Mouse (Mus musculus): ENCODE results near the gene Kmt2b. TPM values are rescaled to one million over a fixed set of nuclear protein-coding genes. Genes with fewer than 3 reads are reported as not detected.

Gene Kmt2b
- polyA plus RNA-seq, 1 experiment from 2014 or later = 15.6 TPM

DNA sequence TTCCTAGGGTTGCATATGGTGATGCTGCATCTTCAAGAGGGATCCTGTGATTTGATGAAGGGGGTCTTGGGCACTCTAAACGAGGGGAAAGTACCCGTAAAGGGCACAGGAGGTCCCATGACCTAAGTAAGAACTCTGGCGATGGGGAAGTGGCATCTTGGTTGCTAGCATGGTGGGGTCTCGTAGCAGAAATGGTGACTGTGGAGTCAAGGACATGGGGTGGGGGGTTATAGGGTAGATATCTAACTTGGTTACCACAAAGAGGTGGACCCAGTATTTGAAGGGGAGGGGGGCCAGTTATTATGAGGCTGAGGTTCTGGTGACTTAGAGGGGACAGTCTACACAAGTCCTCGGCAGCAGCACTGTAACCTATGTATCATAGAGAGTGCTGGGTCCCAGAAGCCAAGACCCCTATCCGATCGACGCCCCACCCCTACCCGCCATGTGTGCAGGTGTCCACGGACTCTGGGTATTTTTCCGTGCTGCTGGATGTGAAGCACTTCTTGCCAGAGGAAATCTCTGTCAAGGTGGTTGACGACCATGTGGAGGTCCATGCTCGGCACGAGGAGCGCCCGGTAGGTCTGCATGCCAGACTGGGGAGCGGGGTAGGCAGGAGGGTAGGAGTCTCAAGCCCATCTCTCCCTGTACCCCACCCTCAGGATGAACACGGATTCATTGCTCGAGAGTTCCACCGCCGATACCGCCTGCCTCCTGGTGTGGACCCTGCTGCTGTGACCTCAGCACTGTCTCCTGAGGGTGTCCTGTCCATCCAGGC, 34.5 kb downstream of the Kmt2b start:
- 0 out of 2 replicates have a peak, but pooled peaks cover 15% of the 10 kb centered on the region for H3K36me3 ChIP-seq (ENCODE audit: control insufficient read depth, insufficient read depth)
- WGBS = 85% methylated on average over 22 of the region's 22 CpGs

DNA sequence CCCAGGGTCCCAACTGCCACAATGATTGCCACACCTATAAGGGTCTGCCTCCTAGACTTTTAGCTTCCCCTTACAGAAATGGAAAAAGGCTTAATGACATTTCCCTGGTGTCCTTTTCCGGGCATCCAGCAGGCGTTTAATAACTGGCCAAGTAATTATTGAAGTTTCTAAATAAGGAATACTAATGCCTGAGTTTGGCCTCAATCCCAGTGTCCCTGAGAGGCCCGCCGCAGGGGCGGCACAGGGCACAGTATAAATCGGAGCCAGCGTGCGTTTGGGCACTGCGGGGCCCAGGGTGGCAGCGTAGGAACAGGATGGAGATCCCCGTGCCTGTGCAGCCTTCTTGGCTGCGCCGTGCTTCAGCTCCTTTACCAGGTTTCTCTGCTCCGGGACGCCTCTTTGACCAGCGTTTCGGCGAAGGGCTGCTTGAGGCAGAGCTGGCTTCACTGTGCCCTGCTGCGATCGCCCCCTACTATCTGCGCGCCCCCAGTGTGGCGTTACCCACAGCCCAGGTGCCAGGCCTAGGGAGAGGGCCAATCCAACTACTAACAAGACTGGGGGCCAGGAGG, 35.4 kb downstream of the Kmt2b start:
- H3K27me3 ChIP-seq (replicated peaks; ENCODE audit: control insufficient read depth, insufficient read depth, low read length) = no peaks in the 10 kb centered on the region
- peaks cover 19% of the 10 kb centered on the region; the same call in 1 of the 2 replicates for H3K36me3 ChIP-seq (ENCODE audit: control insufficient read depth, insufficient read depth)
- H3K27ac ChIP-seq (ENCODE audit: low read length) = peak overlapping the region; percentile 99
- H3K4me3 ChIP-seq (replicated peaks; ENCODE audit: low read length) = peak overlapping the region; percentile 75
- peak overlapping the region; percentile 96 for H3K4me2 ChIP-seq (ENCODE audit: low read length)
- WGBS = 1% methylated on average over 23 of the region's 23 CpGs
- peak overlapping the region; percentile 59 for H3K9ac ChIP-seq (replicated peaks; ENCODE audit: low read depth, low read length)
- peaks cover 20% of the 10 kb centered on the region for H3K4me1 ChIP-seq (replicated peaks; ENCODE audit: control insufficient read depth, insufficient read depth, low read length)
- H3K9me3 ChIP-seq (ENCODE audit: control insufficient read depth, low read length) = no peaks in the 10 kb centered on the region
- ATAC-seq = no peak

More for the DNA sequence above, 34.5 kb downstream of the Kmt2b start:
- H3K9ac ChIP-seq (replicated peaks; ENCODE audit: low read depth, low read length) = no peak overlapping the region
- H3K27ac ChIP-seq (ENCODE audit: low read length) = no peak overlapping the region
- no peaks in the 10 kb centered on the region for H3K27me3 ChIP-seq (replicated peaks; ENCODE audit: control insufficient read depth, insufficient read depth, low read length)
- peak overlapping the region; percentile 96; the same call in 1 of the 2 replicates for H3K4me2 ChIP-seq (ENCODE audit: low read length)
- H3K9me3 ChIP-seq (ENCODE audit: control insufficient read depth, low read length) = no peaks in the 10 kb centered on the region
- peaks cover 29% of the 10 kb centered on the region for H3K4me1 ChIP-seq (replicated peaks; ENCODE audit: control insufficient read depth, insufficient read depth, low read length)
- ATAC-seq = no peak
- H3K4me3 ChIP-seq (replicated peaks; ENCODE audit: low read length) = no peak overlapping the region

DNA sequence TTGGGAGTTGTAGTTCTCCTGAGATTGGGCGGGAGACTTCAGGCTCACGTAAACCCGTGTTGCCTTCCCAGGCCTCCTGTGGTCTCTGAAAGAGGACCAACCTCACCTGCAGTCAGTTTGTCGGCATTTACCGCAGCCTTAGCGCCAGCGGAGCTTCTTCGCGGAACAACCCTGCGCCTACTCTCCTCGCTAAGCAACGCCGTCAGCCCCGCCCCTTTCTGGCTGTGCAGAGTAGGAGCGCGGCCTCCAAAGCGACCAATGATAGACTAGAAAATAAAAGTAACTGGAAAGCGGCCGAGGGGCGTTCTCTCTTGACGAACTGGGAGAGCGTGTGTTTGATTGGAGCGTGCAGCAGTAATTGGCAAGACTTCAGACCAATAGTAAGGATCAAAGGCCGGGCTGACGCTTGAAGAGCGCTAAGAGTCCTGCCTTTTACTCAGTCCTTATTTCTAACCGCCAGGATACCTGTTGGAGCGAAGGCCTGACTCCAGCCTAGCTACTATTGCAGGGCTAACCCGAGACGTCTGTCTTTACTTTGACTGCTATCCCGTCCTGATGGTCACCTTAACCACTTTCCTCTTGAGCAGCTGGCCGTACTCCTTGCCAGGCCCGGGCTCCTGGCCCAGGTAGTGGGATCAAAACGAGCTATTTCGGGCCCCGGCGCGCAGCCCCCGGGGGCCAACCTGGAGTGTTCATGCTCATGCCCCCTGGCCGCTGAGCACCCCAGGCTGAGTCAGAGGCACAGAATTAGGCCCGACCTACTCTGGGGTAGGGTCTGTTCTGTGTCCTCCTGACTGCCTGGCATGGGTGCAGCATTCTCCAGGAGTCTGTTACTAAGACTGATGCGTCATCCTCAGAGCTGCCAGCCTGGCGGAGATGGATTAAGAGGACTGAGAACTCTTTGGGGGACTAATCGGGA, 36.2 kb downstream of the Kmt2b start, which contains the start of the genes Hspb6 and Proser3:
Gene Hspb6, plus strand, starts transcription at position 77 of the 919 bp plus-strand sequence.
Gene Proser3, minus strand, starts transcription at position 198 of the 919 bp plus-strand sequence.
- H3K4me1 ChIP-seq (replicated peaks; ENCODE audit: control insufficient read depth, insufficient read depth, low read length) = peaks cover 16% of the 10 kb centered on the region
- H3K36me3 ChIP-seq (ENCODE audit: control insufficient read depth, insufficient read depth) = peaks cover 16% of the 10 kb centered on the region; the same call in 1 of the 2 replicates
- ATAC-seq = peak; percentile 96
- H3K9me3 ChIP-seq (ENCODE audit: control insufficient read depth, low read length) = no peaks in the 10 kb centered on the region
- H3K27me3 ChIP-seq (replicated peaks; ENCODE audit: control insufficient read depth, insufficient read depth, low read length) = no peaks in the 10 kb centered on the region
- peak within 1 kb of the TSS; percentile 74 for H3K9ac ChIP-seq (replicated peaks; ENCODE audit: low read depth, low read length)
- peak within 1 kb of the TSS; percentile 96 for H3K4me2 ChIP-seq (ENCODE audit: low read length)
- under 1% methylated on average over 44 of the region's 44 CpGs for WGBS
- peak within 1 kb of the TSS; percentile 75 for H3K4me3 ChIP-seq (replicated peaks; ENCODE audit: low read length)
- peak within 1 kb of the TSS; percentile 99 for H3K27ac ChIP-seq (ENCODE audit: low read length)

DNA sequence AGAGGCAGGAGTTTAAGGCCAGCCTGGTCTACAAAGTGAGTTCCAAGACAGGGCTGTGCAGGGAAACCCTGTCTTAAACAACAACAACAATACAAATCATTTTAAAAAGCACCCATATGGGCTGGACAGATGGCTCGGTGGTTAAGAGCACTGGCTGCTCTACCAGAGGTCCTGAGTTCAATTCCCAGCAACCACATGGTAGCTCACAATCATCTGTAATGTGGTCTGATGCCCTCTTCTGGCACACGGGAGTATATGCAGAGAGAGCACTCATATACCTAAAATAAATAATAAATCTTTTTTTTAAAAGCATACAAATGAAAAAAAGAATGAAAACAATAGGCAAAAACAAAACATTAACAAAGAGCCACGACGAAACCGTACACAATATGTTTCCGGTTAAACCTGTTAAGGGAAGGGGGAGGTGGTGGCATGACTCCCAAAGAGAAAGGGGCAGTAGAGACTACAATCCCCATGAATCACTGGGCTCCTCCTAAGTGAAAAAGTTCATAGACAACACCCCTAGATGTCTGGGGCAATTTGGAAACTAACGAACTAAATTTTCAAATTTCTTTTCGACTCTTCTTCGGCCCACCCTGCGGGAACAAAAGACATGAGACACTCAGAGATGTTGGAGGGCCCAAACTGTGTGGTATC, 37.0 kb downstream of the Kmt2b start:
- Histone ChIP-seq H3K9ac (replicated peaks; ENCODE audit: low read depth, low read length) (peak overlapping the region; percentile 74), H3K36me3 (ENCODE audit: control insufficient read depth, insufficient read depth) (peaks cover 11% of the 10 kb centered on the region; the same call in 1 of the 2 replicates), H3K27ac (ENCODE audit: low read length) (peak overlapping the region; percentile 99), H3K9me3 (ENCODE audit: control insufficient read depth, low read length) (no peaks in the 10 kb centered on the region), H3K4me3 (replicated peaks; ENCODE audit: low read length) (peak overlapping the region; percentile 75), H3K4me1 (replicated peaks; ENCODE audit: control insufficient read depth, insufficient read depth, low read length) (peaks cover 16% of the 10 kb centered on the region), H3K4me2 (ENCODE audit: low read length) (peak overlapping the region; percentile 48), H3K27me3 (replicated peaks; ENCODE audit: control insufficient read depth, insufficient read depth, low read length) (no peaks in the 10 kb centered on the region)
- ATAC-seq = peak; percentile 70
- WGBS = 3% methylated on average over 10 of the region's 10 CpGs

DNA sequence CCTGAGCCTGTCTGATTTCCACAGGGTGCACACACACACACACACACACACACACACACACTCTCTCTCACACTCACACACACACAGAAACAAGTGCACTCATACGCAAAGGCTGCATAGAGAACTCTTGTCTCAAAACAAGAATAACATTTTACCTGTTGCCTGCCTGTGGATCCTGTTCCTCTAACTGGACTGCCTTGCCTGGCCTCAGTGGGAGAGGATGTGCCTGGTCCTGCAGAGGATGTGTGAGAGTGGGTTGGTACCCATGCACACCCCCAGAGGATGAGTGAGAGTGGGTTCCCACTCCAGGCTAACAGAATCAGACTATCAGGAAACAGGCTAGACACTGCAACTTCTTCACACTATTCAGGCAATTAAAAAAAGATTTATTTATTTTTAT, 37.9 kb downstream of the Kmt2b start:
- no peak for ATAC-seq
- 100% methylated on average over 1 of the region's 1 CpGs for WGBS

DNA sequence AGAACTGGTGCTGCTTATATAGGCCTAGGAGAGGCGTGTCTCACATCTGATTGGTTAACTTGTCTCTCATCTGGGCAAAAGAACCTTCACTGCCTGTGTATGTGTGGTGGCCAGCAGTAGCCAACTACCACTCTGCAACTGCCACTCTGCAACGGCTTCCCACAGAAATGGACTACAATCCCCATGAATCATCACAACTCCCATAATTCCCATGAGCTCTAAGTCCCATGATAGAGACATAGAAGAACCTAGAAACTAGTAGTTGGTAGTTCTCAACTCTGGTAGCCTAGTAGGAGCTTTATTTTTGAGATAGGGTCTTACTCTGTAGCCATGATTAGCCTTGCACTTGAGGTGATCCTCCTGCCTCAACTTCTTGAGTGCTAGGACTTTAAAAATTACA, 38.6 kb downstream of the Kmt2b start:
- 94% methylated on average over 2 of the region's 2 CpGs for WGBS
- H3K4me1 ChIP-seq (replicated peaks; ENCODE audit: control insufficient read depth, insufficient read depth, low read length) = peaks cover 16% of the 10 kb centered on the region
- H3K9ac ChIP-seq (replicated peaks; ENCODE audit: low read depth, low read length) = no peak overlapping the region
- no peak for ATAC-seq
- H3K9me3 ChIP-seq (ENCODE audit: control insufficient read depth, low read length) = no peaks in the 10 kb centered on the region
- peaks cover 7% of the 10 kb centered on the region for H3K36me3 ChIP-seq (ENCODE audit: control insufficient read depth, insufficient read depth)
- no peaks in the 10 kb centered on the region for H3K27me3 ChIP-seq (replicated peaks; ENCODE audit: control insufficient read depth, insufficient read depth, low read length)
- H3K27ac ChIP-seq (ENCODE audit: low read length) = no peak overlapping the region
- no peak overlapping the region for H3K4me3 ChIP-seq (replicated peaks; ENCODE audit: low read length)
- H3K4me2 ChIP-seq (ENCODE audit: low read length) = no peak overlapping the region

More for the DNA sequence above, 37.9 kb downstream of the Kmt2b start:
- peaks cover 16% of the 10 kb centered on the region for H3K4me1 ChIP-seq (replicated peaks; ENCODE audit: control insufficient read depth, insufficient read depth, low read length)
- no peak overlapping the region for H3K4me3 ChIP-seq (replicated peaks; ENCODE audit: low read length)
- no peaks in the 10 kb centered on the region for H3K27me3 ChIP-seq (replicated peaks; ENCODE audit: control insufficient read depth, insufficient read depth, low read length)
- H3K4me2 ChIP-seq (ENCODE audit: low read length) = no peak overlapping the region
- H3K27ac ChIP-seq (ENCODE audit: low read length) = no peak overlapping the region
- no peak overlapping the region for H3K9ac ChIP-seq (replicated peaks; ENCODE audit: low read depth, low read length)
- H3K9me3 ChIP-seq (ENCODE audit: control insufficient read depth, low read length) = no peaks in the 10 kb centered on the region
- H3K36me3 ChIP-seq (ENCODE audit: control insufficient read depth, insufficient read depth) = peaks cover 9% of the 10 kb centered on the region

DNA sequence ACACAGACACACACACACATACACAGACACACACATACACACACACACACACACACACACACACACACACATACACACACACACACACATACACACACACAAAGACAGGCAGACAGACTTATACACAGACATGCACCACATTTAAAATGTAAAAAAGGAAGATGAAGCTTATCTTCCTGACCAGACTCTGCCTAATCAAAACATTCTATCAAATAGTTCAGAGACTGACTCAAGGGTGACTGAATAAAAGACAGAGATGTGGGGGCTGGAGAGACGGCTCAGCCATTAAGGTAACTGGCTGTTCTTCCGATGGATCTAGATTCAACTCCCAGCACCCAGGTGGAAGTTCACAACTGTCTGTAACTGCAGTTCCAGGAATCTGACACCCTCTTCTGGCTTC, 44.2 kb downstream of the Kmt2b start:
- no peaks in the 10 kb centered on the region for H3K27me3 ChIP-seq (replicated peaks; ENCODE audit: control insufficient read depth, insufficient read depth, low read length)
- 93% methylated on average over 2 of the region's 2 CpGs for WGBS
- no peak for ATAC-seq
- no peak overlapping the region for H3K9ac ChIP-seq (replicated peaks; ENCODE audit: low read depth, low read length)
- H3K4me1 ChIP-seq (replicated peaks; ENCODE audit: control insufficient read depth, insufficient read depth, low read length) = no peaks in the 10 kb centered on the region
- no peaks in the 10 kb centered on the region for H3K9me3 ChIP-seq (ENCODE audit: control insufficient read depth, low read length)
- H3K36me3 ChIP-seq (ENCODE audit: control insufficient read depth, insufficient read depth) = peaks cover 12% of the 10 kb centered on the region
- H3K27ac ChIP-seq (ENCODE audit: low read length) = no peak overlapping the region
- no peak overlapping the region for H3K4me2 ChIP-seq (ENCODE audit: low read length)
- H3K4me3 ChIP-seq (replicated peaks; ENCODE audit: low read length) = no peak overlapping the region

DNA sequence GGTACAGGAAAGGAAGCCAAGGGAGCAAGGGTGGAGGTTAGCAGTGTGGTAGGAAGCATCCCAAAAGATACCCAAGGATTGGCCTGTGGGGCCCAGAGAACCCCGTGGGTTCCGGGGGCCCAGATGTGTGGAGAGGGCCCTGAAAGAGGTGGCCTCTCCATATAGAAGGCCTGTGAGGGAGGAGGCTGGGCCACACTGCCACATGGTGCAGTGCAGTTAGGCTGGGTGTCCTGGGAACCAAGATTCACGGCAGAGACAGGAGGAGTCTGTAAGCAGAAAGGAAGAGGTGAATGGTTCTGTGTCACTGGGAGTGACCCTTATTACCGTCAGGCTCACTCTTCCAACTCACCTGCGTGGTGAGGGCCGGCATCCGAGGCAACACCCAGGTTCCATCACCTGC, 48.0 kb downstream of the Kmt2b start:
- peaks cover 11% of the 10 kb centered on the region for H3K36me3 ChIP-seq (ENCODE audit: control insufficient read depth, insufficient read depth)
- WGBS = 93% methylated on average over 7 of the region's 7 CpGs
- H3K4me1 ChIP-seq (replicated peaks; ENCODE audit: control insufficient read depth, insufficient read depth, low read length) = peaks cover 5% of the 10 kb centered on the region
- H3K9ac ChIP-seq (replicated peaks; ENCODE audit: low read depth, low read length) = no peak overlapping the region
- H3K4me2 ChIP-seq (ENCODE audit: low read length) = no peak overlapping the region
- H3K27ac ChIP-seq (ENCODE audit: low read length) = no peak overlapping the region
- ATAC-seq = no peak
- no peaks in the 10 kb centered on the region for H3K27me3 ChIP-seq (replicated peaks; ENCODE audit: control insufficient read depth, insufficient read depth, low read length)
- no peak overlapping the region for H3K4me3 ChIP-seq (replicated peaks; ENCODE audit: low read length)
- no peaks in the 10 kb centered on the region for H3K9me3 ChIP-seq (ENCODE audit: control insufficient read depth, low read length)
